Mouse (Mus musculus) E14TG2a.4 (cell line): Measurements from ENCODE around the gene Mtch2.
A peak's percentile ranks its signal among the peaks of the same experiment; 100 is the strongest.

Experiments used
- H3K27me3 ChIP-seq: 2 replicates; pipeline ENCODE4 v1.6.1; 2014; ENCODE audit warnings: low read length, control low read depth; ENCODE audit not compliant: insufficient read depth
- H3K36me3 ChIP-seq: 2 replicates; pipeline ENCODE4 v1.6.1; 2014; ENCODE audit warnings: low read length, control low read depth; ENCODE audit not compliant: insufficient read depth
- H3K4me1 ChIP-seq: replicated peaks from 2 replicates; pipeline ENCODE4 v1.6.1; 2014; ENCODE audit warnings: low read depth, low read length, control low read depth
- H3K4me3 ChIP-seq: replicated peaks from 2 replicates; pipeline ENCODE4 v1.5.1; 2014; ENCODE audit warnings: mild to moderate bottlenecking, low read length
- H3K9me3 ChIP-seq: 2 replicates; pipeline ENCODE4 v1.6.1; 2014; ENCODE audit warnings: low read length, control low read depth
- CTCF ChIP-seq: conservative IDR thresholded peaks from 2 replicates; pipeline ENCODE4 v1.5.1; 2014; ENCODE audit warnings: low read length
- NANOG ChIP-seq: IDR thresholded peaks from 2 replicates; pipeline ENCODE4 v1.6.1; 2014; ENCODE audit warnings: borderline replicate concordance, low read length, mixed read lengths
- POU5F1 ChIP-seq: IDR thresholded peaks from 2 replicates; pipeline ENCODE4 v1.6.1; 2014; ENCODE audit warnings: low read length, borderline replicate concordance

Mtch2 gene

GRCm38 (mm10) chr2:90846171-90846570, 784 bp upstream of the Mtch2 start:
- H3K27me3 ChIP-seq = no peaks in the 10 kb centered on the region

GRCm38 (mm10) chr2:90846597-90846954, 379 bp upstream of the Mtch2 start:
- Histone ChIP-seq H3K27me3 (no peaks in the 10 kb centered on the region), H3K4me3 (peak overlapping the region; percentile 95), H3K4me1 (peaks cover 34% of the 10 kb centered on the region), H3K9me3 (no peaks in the 10 kb centered on the region), H3K36me3 (peaks cover 28% of the 10 kb centered on the region)
- TF ChIP-seq NANOG (0 out of 2 replicates have a peak, but pooled peaks have one; percentile 5), POU5F1 (no peak), CTCF (no peak)

More at GRCm38 (mm10) chr2:90846171-90846570, 784 bp upstream of the Mtch2 start:
- H3K4me1 ChIP-seq = peaks cover 34% of the 10 kb centered on the region
- peaks cover 24% of the 10 kb centered on the region for H3K36me3 ChIP-seq
- H3K4me3 ChIP-seq = peak overlapping the region; percentile 95
- TF ChIP-seq NANOG = no peak
- no peak for TF ChIP-seq POU5F1
- no peaks in the 10 kb centered on the region for H3K9me3 ChIP-seq

- H3K4me3 ChIP-seq = peak overlapping the region; percentile 95
- TF ChIP-seq NANOG = no peak
- no peak for TF ChIP-seq POU5F1
- TF ChIP-seq CTCF = no peak
- H3K9me3 ChIP-seq = no peaks in the 10 kb centered on the region
- peaks cover 39% of the 10 kb centered on the region for H3K36me3 ChIP-seq
- H3K27me3 ChIP-seq = no peaks in the 10 kb centered on the region
- peaks cover 34% of the 10 kb centered on the region for H3K4me1 ChIP-seq
These were observed 711 bp downstream of the Mtch2 start for GRCm38 (mm10) chr2:90847681-90848050.

- TF ChIP-seq NANOG (no peak), POU5F1 (no peak), CTCF (no peak)
- Histone ChIP-seq H3K27me3 (no peaks in the 10 kb centered on the region), H3K9me3 (no peaks in the 10 kb centered on the region)
These were observed 1.4 kb downstream of the Mtch2 start for GRCm38 (mm10) chr2:90848331-90848730.

GRCm38 (mm10) chr2:90850401-90850800, 3.4 kb downstream of the Mtch2 start:
- Histone ChIP-seq H3K4me3 (no peak overlapping the region), H3K4me1 (peaks cover 33% of the 10 kb centered on the region), H3K27me3 (no peaks in the 10 kb centered on the region), H3K36me3 (peaks cover 65% of the 10 kb centered on the region), H3K9me3 (no peaks in the 10 kb centered on the region)
- TF ChIP-seq POU5F1 (no peak), NANOG (no peak), CTCF (no peak)

More at GRCm38 (mm10) chr2:90848331-90848730, 1.4 kb downstream of the Mtch2 start:
- peak overlapping the region; percentile 95 for H3K4me3 ChIP-seq
- H3K36me3 ChIP-seq = peaks cover 45% of the 10 kb centered on the region
- peaks cover 34% of the 10 kb centered on the region for H3K4me1 ChIP-seq

- Histone ChIP-seq H3K9me3 (no peaks in the 10 kb centered on the region), H3K4me1 (no peaks in the 10 kb centered on the region), H3K27me3 (no peaks in the 10 kb centered on the region), H3K36me3 (peaks cover 95% of the 10 kb centered on the region), H3K4me3 (no peak overlapping the region)
- no peak for TF ChIP-seq NANOG
- TF ChIP-seq POU5F1 = no peak
- TF ChIP-seq CTCF = no peak
These were observed 14.5 kb downstream of the Mtch2 start for GRCm38 (mm10) chr2:90861486-90861885.

GRCm38 (mm10) chr2:90864184-90864583, 17.2 kb downstream of the Mtch2 start:
- H3K36me3 ChIP-seq = peaks cover 91% of the 10 kb centered on the region

GRCm38 (mm10) chr2:90866524-90866923, 19.6 kb downstream of the Mtch2 start:
- H3K27me3 ChIP-seq = no peaks in the 10 kb centered on the region
- H3K4me3 ChIP-seq = no peak overlapping the region
- H3K36me3 ChIP-seq = peaks cover 68% of the 10 kb centered on the region
- H3K4me1 ChIP-seq = peaks cover 11% of the 10 kb centered on the region; the same call in 1 of the 2 replicates
- H3K9me3 ChIP-seq = no peaks in the 10 kb centered on the region
- TF ChIP-seq POU5F1 (no peak), CTCF (peak; percentile 73)

More at GRCm38 (mm10) chr2:90864184-90864583, 17.2 kb downstream of the Mtch2 start:
- Histone ChIP-seq H3K4me1 (peaks cover 11% of the 10 kb centered on the region; the same call in 1 of the 2 replicates), H3K27me3 (no peaks in the 10 kb centered on the region), H3K4me3 (no peak overlapping the region), H3K9me3 (no peaks in the 10 kb centered on the region)
- TF ChIP-seq CTCF = no peak
- TF ChIP-seq NANOG = no peak
- TF ChIP-seq POU5F1 = no peak

GRCm38 (mm10) chr2:90870136-90870601, 23.2 kb downstream of the Mtch2 start:
- TF ChIP-seq POU5F1 (no peak), NANOG (no peak), CTCF (no peak)
- Histone ChIP-seq H3K36me3 (peaks cover 31% of the 10 kb centered on the region), H3K4me1 (peaks cover 11% of the 10 kb centered on the region; the same call in 1 of the 2 replicates), H3K4me3 (no peak overlapping the region), H3K27me3 (no peaks in the 10 kb centered on the region), H3K9me3 (no peaks in the 10 kb centered on the region)
